Mouse (Mus musculus): ENCODE results near the gene 1110002E22Rik.

The 1110002E22Rik gene

DNA sequence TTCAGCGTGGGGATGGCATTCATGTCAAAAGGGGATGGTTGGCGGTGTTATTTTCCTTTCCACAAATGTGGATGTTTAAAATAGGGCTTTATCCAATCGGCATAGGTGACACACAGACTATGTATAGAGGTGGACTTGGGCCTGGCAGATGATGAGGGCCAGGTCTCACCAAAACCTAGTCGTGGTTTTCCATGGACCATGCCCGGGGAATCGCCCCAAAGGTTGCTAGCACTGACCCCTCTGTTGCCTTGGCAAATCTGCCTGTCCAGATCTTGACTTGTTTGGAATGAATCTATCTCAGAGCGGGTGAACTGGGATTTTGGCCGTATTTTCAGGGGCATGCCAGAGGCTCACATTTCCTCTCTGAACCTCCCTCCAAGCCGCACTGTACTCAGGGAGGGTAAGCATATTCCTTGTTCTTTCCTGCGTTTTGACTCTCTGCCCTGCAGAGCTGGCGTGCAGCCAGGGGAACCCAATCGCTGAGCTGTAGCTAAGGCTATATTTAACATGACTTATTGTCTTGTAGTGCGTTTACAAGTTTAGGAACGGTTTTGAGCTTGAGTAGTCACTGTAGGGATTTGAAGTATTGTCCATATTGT lies 1.0 kb upstream of the 1110002E22Rik start:
- DNase-seq (ENCODE audit: low spot score in 2 of 2) = no peak

GRCm38 (mm10) chr3:138065930-138066329 lies 1.1 kb downstream of the 1110002E22Rik start:
- no peak for DNase-seq (ENCODE audit: low spot score in 2 of 2)

GRCm38 (mm10) chr3:138066348-138066856 lies 1.6 kb downstream of the 1110002E22Rik start:
- peak in 1 of 2 experiments; percentile 47 for DNase-seq (ENCODE audit: low spot score in 2 of 2)

GRCm38 (mm10) chr3:138067288-138067687 lies 2.4 kb downstream of the 1110002E22Rik start, which contains the start of gene Gm5105:
Gene Gm5105 (minus strand): TSS chr3:138067388.
- DNase-seq (ENCODE audit: low spot score in 2 of 2) = no peak

DNA sequence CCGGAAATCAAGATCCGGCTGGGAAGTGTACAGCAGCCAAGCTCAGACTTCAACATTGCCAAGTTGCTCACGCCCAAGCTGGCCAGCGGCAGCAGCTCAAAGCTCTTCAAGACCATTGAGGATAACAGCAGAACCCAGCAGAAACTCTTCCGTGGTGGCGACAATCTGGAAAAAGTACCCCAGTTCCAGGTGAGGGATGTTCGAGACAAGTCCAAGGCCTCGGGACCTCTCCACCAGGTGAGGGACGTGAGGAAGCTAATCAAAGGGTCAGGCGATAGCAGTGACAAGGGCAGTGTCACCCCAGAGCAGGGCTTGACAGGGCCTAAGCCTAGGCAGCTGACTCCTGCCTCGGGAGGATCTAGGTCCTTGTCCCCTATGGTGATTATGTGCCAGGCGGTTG lies 3.3 kb downstream of the 1110002E22Rik start:
- no peak for DNase-seq (ENCODE audit: low spot score in 2 of 2)

GRCm38 (mm10) chr3:138069756-138070511 lies 5.1 kb downstream of the 1110002E22Rik start:
- DNase-seq (ENCODE audit: low spot score in 2 of 2) = no peak

GRCm38 (mm10) chr3:138071004-138071403 lies 6.2 kb downstream of the 1110002E22Rik start:
- DNase-seq (ENCODE audit: low spot score in 2 of 2) = no peak

- DNase-seq (ENCODE audit: low spot score in 2 of 2) = no peak
These were observed 6.7 kb downstream of the 1110002E22Rik start for GRCm38 (mm10) chr3:138071476-138072073.

DNA sequence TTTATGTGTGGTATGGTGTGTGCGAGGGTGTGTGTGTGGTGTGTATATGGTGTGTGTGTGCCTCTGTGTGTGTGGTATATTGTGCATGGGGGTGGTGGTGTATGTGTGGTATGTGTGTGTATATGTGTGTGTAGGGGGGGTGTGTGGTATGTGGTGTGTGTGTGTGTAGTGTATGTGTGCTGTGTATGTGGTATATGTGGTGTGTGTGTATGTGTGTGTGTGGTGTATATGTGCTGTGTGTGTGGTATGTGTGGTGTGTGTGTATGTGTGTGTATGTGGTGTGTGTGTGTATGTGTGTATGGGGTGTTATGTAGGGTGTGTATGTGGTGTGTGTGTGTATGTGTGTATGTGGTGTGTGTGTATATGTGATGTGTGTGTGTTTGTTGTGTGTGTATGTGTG lies 9.4 kb downstream of the 1110002E22Rik start:
- DNase-seq (ENCODE audit: low spot score in 2 of 2) = no peak

- no peak for DNase-seq (ENCODE audit: low spot score in 2 of 2)
These were observed 10.4 kb downstream of the 1110002E22Rik start for GRCm38 (mm10) chr3:138075209-138075608.

DNA sequence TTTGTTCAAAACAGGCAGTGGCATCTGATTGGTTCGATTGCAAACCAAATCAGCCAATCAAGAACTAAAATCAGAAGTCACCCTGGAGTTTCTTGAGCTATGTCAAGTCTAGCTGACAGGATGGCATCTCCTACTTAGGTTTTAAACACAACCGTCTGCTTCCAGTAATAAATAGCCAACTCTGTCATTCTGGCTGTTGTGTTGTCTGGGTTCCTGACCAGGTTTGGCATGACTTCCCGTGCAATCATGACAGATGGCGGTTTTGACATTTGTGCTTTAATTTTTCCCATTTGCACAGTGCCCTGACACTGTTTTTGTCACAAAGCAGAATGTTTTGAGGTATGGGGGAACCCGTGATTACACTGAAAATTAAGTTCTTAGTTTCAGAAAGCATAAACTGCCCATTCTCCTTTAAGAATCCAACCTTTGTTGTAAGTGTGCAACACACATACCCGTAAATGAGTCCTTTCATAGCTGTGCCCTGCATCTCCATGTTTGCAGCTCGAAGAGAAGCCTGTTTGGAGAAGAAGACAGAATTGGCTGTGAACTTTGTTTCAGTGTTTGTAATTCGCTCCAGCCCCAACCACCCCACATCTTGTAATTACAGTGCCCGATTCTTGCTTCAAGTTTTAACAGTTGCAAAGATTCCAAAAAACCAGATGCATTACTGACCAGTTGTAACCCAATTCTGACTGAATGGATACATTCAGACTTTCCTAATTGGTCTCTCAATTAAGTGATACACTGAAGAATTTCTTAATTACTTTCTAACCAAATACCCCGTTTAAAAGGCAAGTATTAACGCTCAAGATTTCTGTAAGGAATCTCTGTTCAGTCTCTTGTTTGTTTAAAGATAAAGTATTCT lies 12.9 kb downstream of the 1110002E22Rik start:
- DNase-seq (ENCODE audit: low spot score in 2 of 2) = no peak

- no peak for DNase-seq (ENCODE audit: low spot score in 2 of 2)
These were observed 13.8 kb downstream of the 1110002E22Rik start for GRCm38 (mm10) chr3:138078701-138079100.

- peak in 1 of 2 experiments; percentile 44 for DNase-seq (ENCODE audit: low spot score in 2 of 2)
These were observed 18.3 kb downstream of the 1110002E22Rik start for GRCm38 (mm10) chr3:138083073-138083637.

- no peak for DNase-seq (ENCODE audit: low spot score in 2 of 2)
These were observed 19.0 kb downstream of the 1110002E22Rik start for GRCm38 (mm10) chr3:138083896-138084295.

GRCm38 (mm10) chr3:138095301-138095700 lies 30.4 kb downstream of the 1110002E22Rik start:
- peak; percentile 30 to 54 for DNase-seq (ENCODE audit: low spot score in 2 of 2)

DNA sequence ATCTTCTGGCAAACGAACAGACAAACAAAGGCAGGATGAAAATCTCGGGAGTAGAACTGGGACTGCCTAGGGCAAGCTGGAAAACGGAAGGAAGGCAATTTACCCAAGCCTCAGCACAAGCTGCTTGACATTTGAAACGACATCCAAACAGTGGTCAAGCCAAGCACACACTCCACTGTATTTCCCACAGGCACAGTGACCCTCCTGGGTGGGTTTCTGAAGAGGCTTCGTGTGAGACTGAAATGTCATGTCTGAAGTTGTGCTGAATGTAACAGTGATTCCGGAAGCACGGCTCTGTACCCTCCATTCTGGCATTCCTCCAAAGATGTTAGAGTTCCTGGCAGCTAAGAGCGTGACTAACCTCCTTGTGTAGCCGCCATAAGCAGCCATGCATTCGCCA lies 30.9 kb downstream of the 1110002E22Rik start:
- no peak for DNase-seq (ENCODE audit: low spot score in 2 of 2)

- no peak for DNase-seq (ENCODE audit: low spot score in 2 of 2)
These were observed 31.6 kb downstream of the 1110002E22Rik start for GRCm38 (mm10) chr3:138096263-138097028.

DNA sequence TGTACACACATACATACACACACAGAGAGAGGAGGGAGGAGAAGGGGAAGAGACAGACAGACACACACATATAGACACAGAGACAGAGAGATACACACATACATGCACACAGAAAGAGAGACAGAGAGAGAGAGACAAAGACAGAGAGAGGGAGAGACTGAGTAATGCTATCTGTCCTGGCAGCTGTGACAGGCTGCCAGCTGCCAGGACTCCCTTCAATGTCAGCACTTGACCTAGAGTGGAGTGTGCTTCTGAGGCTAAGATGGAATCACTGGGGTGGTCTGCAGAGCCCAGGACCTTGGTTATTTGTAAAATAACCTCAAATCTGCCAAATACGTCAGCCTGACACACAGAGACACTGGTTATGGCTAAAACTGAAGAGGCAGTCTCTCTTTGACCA lies 32.9 kb downstream of the 1110002E22Rik start:
- DNase-seq (ENCODE audit: low spot score in 2 of 2) = no peak

GRCm38 (mm10) chr3:138101936-138102335 lies 37.1 kb downstream of the 1110002E22Rik start:
- DNase-seq (ENCODE audit: low spot score in 2 of 2) = no peak

- no peak for DNase-seq (ENCODE audit: low spot score in 2 of 2)
These were observed 38.8 kb downstream of the 1110002E22Rik start for GRCm38 (mm10) chr3:138103690-138104089.
